Mouse (Mus musculus): Measurements from ENCODE around the gene Arfgap1.

- TF ChIP-seq CTCF (IDR thresholded peaks at IDR 0.05; ENCODE audit: extremely low read depth, insufficient read length, insufficient replicate concordance, low read depth, low read length) (no peak), POLR2A (IDR thresholded peaks at IDR 0.05; ENCODE audit: low read depth, low read length) (no peak)
Observed at GRCm38 (mm10) chr2:180960187-180960586, 6.8 kb upstream of the Arfgap1 start.

All from small intestine, adult 2 months (tissue).